Mouse (Mus musculus) liver, embryonic 11.5 days (tissue): Measurements from ENCODE around the gene Inppl1. TPM values are rescaled to one million over a fixed set of nuclear protein-coding genes. Genes with fewer than 3 reads are reported as not detected.

Experiments used
- ATAC-seq: fragments of 200-750 bp; cut with Nextera tagmentation; replicated peaks from 2 replicates; pipeline ENCODE4 v1.8.0; 2017; ENCODE audit warnings: moderate number of reproducible peaks, mild to moderate bottlenecking, moderate TSS enrichment, moderate library complexity; ENCODE audit not compliant: low FRiP score
- DNase-seq: peaks from one replicate; pipeline ENCODE4 v3.0.0-alpha.2; 2017; ENCODE audit warnings: low spot score
- H3K27ac ChIP-seq: fragments of 300-500 bp; sonication (generic); 2 replicates; pipeline ENCODE4 v1.5.1; 2014; ENCODE audit warnings: mild to moderate bottlenecking, low read depth, low read length, control low read depth
- H3K27me3 ChIP-seq: fragments of 300-500 bp; sonication (generic); replicated peaks from 2 replicates; pipeline ENCODE4 v1.6.1; 2014; ENCODE audit warnings: low read length, mixed read lengths; ENCODE audit not compliant: control insufficient read depth, insufficient read depth
- H3K36me3 ChIP-seq: fragments of 300-500 bp; sonication (generic); 2 replicates; pipeline ENCODE4 v1.6.1; 2014; ENCODE audit warnings: mild to moderate bottlenecking, low read length, moderate library complexity, mixed read lengths; ENCODE audit not compliant: control insufficient read depth, insufficient read depth
- H3K4me1 ChIP-seq: fragments of 300-500 bp; sonication (generic); replicated peaks from 2 replicates; pipeline ENCODE4 v1.6.1; 2014; ENCODE audit warnings: low read length, mixed read lengths; ENCODE audit not compliant: control insufficient read depth, insufficient read depth
- H3K4me2 ChIP-seq: fragments of 300-500 bp; sonication (generic); 2 replicates; pipeline ENCODE4 v1.6.1; 2014; ENCODE audit warnings: mild to moderate bottlenecking, control low read depth, moderate library complexity
- H3K4me3 ChIP-seq: fragments of 300-500 bp; sonication (generic); 2 replicates; pipeline ENCODE4 v1.5.1; 2014; ENCODE audit warnings: low read depth, low read length, control low read depth
- H3K9ac ChIP-seq: fragments of 300-500 bp; sonication (generic); 2 replicates; pipeline ENCODE4 v1.6.1; 2014; ENCODE audit warnings: low read depth, low read length, control low read depth
- H3K9me3 ChIP-seq: fragments of 300-500 bp; sonication (generic); 2 replicates; pipeline ENCODE4 v1.6.1; 2016; ENCODE audit warnings: low read length, inconsistent platforms, mixed read lengths; ENCODE audit not compliant: control insufficient read depth
- WGBS: fragments of 180-500 bp; shearing (Covaris S2); extraction: QIAGEN DNeasy Blood & Tissue Kit; methylation state at CpG from one replicate; pipeline ENCODE4 v1.1.7; 2014; 5-methylcytosine and 5-hydroxymethylcytosine counted together
- polyA plus RNA-seq: library from polyadenylated mRNA; unstranded; fragments of >200 nt; fragmentation: Nextera tagmentation; extraction: Ambion mirVana; gene quantifications from 2 replicates; pipeline ENCODE4 v1.2.1, GENCODE M21; 2014

Inppl1 gene
- polyA plus RNA-seq, 1 experiment from 2014 or later = 23.4 TPM

DNA sequence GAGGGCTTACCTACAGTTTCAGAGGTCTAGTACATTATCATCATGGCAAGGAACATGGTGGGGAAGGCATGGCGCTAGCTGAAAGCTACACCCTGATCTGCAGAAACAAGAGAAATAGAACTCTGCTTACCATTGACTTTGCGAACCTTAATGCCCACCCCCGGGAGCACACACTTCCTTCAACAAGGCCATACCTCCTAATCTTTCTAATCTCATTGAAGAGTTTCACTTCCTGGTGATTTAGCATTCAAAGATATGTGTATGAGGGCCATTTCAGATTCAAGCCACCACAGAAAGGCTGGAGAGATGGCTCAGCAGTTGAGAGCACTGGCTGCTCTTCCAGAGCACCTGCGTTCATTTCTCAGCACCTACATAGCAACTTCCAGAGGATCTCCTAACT, 19.1 kb upstream of the Inppl1 start, which contains the start of gene Folr2:
Folr2 (minus strand) TSS at position 101 of the 400 bp plus-strand sequence.
- WGBS = 76% methylated on average over 4 of the region's 4 CpGs
- H3K9me3 ChIP-seq = no peaks in the 10 kb centered on the region
- DNase-seq = no peak
- no peaks in the 10 kb centered on the region for H3K27me3 ChIP-seq
- ATAC-seq = no peak
- H3K4me1 ChIP-seq = no peaks in the 10 kb centered on the region
- no peak within 1 kb of the TSS for H3K4me2 ChIP-seq
- no peak within 1 kb of the TSS for H3K9ac ChIP-seq
- H3K36me3 ChIP-seq = no peaks in the 10 kb centered on the region
- H3K4me3 ChIP-seq = no peak within 1 kb of the TSS
- no peak within 1 kb of the TSS for H3K27ac ChIP-seq

DNA sequence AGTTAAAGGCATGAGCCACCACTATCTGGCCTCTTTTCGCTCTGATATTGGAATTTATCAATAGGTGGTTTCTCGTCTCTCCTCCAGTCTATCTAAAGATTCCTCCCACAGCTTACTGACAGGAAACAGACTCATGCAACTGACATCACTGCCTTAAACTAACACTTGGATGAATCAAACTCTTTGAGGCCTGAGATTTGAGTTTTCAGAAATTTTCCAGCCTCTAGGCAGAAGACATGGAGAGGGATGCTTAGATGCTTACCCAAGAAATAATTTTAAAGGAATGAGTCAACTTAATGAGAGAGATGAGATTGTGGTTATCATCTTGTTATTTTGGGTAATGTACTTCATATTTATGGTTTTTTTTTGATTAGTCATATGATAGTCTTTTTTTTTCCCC, 15.8 kb upstream of the Inppl1 start:
- 47% methylated on average over 2 of the region's 2 CpGs for WGBS
- no peaks in the 10 kb centered on the region for H3K27me3 ChIP-seq
- no peaks in the 10 kb centered on the region for H3K36me3 ChIP-seq
- H3K4me3 ChIP-seq = no peak overlapping the region
- DNase-seq = no peak
- H3K27ac ChIP-seq = no peak overlapping the region
- no peaks in the 10 kb centered on the region for H3K9me3 ChIP-seq
- ATAC-seq = no peak
- no peaks in the 10 kb centered on the region for H3K4me1 ChIP-seq
- no peak overlapping the region for H3K9ac ChIP-seq
- H3K4me2 ChIP-seq = no peak overlapping the region

DNA sequence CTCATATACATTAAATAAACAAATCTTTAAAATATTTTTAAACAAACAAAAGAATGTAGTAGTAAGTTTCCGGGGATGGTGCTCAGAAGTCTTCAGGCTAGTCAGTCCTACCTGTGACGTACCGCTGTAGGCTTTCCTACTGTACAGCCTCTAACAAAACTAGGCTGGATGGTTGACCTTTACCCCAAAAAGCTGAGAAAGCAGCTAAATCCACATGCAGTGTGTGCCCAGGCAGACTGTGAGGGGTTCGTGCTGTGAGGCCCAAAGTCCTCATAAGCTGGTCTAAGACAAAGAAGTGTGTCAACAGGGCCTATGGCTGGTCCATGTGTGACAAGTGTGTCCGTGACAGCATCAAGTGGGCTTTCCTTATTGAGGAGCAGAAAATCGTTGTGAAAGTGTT, 14.8 kb upstream of the Inppl1 start:
- no peaks in the 10 kb centered on the region for H3K9me3 ChIP-seq

DNA sequence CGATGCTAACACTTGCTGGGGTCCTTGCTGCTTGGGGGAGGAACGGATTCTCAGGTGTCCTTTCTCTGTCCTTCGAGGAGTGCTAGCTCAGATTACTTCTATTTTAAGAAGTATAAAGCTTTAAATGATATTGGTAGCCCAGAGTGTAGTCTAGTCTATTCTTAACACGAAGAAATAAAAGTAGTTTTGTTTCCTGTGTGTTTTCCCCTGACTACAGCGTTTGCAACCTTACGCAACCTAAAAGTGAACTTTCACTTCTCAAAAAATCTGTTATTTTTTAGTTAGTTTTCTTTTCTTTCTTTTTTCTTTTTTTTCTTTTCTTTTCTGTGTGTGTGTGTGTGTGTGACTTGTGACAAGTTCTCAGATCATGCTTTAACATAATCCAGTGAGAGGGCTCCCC, 13.7 kb upstream of the Inppl1 start:
- no peak for ATAC-seq

More for the DNA sequence above, 14.8 kb upstream of the Inppl1 start:
- no peaks in the 10 kb centered on the region for H3K27me3 ChIP-seq
- no peak overlapping the region for H3K4me2 ChIP-seq
- ATAC-seq (no peak), DNase-seq (no peak)
- H3K9ac ChIP-seq = no peak overlapping the region
- WGBS = 81% methylated on average over 6 of the region's 6 CpGs
- no peak overlapping the region for H3K4me3 ChIP-seq
- H3K27ac ChIP-seq = no peak overlapping the region
- H3K4me1 ChIP-seq = no peaks in the 10 kb centered on the region
- no peaks in the 10 kb centered on the region for H3K36me3 ChIP-seq

DNA sequence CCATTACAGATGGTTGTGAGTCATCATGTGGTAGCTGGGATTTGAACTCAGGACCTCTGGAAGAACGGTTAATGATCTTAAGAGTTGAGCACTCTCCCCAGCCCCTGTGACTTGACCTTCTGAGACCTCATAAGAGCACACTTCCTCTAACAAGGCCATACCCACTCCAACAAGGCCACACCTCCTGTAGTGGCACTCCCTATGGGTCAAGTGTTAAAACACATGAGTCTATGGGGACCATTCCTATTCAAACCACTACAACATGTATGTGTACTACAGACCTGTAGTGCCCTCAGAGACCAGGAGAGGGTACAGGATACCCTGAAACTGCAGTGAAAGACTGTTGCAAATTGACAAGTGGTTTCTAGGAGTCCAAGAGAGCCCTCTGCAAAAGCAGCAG, 9.9 kb upstream of the Inppl1 start:
- ATAC-seq = no peak
- Histone ChIP-seq H3K4me1 (no peaks in the 10 kb centered on the region), H3K27me3 (no peaks in the 10 kb centered on the region), H3K9ac (no peak overlapping the region), H3K27ac (no peak overlapping the region), H3K4me2 (no peak overlapping the region), H3K36me3 (no peaks in the 10 kb centered on the region), H3K4me3 (no peak overlapping the region), H3K9me3 (no peaks in the 10 kb centered on the region)
- no peak for DNase-seq
- WGBS = 89% methylated on average over 1 of the region's 1 CpGs

More for the DNA sequence above, 13.7 kb upstream of the Inppl1 start:
- Histone ChIP-seq H3K9ac (no peak overlapping the region), H3K9me3 (no peaks in the 10 kb centered on the region), H3K27me3 (no peaks in the 10 kb centered on the region), H3K36me3 (no peaks in the 10 kb centered on the region), H3K4me3 (no peak overlapping the region), H3K27ac (no peak overlapping the region), H3K4me2 (no peak overlapping the region), H3K4me1 (no peaks in the 10 kb centered on the region)
- no peak for DNase-seq
- 69% methylated on average over 6 of the region's 6 CpGs for WGBS

DNA sequence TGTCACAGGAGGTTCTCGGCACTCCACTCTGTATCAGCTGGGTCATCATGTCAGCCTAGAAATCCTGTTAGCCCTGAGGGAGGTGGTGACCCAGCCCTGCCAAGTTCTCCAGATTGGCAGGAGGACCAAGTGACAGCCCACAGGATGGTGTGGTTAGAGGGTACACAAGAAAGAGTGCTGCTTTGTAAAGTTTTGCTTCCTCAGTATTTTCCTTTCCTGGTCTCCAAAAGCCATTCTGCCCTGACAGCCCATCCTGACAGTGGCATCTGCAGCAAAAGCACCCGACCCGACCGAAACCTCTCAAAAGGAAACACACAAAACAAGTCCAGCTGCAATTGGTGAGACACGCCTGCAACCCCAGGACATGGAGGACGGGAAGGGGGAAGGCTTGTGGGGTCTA, 6.2 kb upstream of the Inppl1 start:
- WGBS = 64% methylated on average over 6 of the region's 6 CpGs
- ATAC-seq = no peak

DNA sequence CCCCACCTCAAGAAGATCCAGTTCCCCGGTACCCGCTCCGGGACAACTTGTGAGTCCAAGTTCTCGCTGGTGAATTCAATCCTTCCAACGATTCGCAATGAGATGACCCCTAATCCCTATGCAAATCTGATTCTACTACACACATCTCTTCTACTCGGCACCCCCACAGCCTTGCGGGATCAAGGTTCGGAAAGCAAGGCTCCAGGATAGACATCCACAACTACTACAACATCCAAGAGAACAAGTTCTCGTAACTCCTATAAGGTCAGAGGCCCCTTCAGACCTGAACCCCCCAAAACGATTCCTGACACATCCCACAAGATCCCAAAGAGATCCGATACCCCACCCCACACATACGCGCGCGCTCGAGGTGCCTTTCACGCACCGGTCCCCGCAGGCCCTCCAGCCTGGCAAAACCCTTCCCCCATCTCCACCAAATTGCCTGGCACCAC, 849 bp downstream of the Inppl1 start:
- ATAC-seq (no peak), DNase-seq (no peak)
- Histone ChIP-seq H3K27me3 (peaks cover 22% of the 10 kb centered on the region), H3K9ac (peak overlapping the region; percentile 82), H3K36me3 (peaks cover 4% of the 10 kb centered on the region), H3K9me3 (no peaks in the 10 kb centered on the region), H3K4me2 (peak overlapping the region; percentile 91), H3K4me1 (peaks cover 6% of the 10 kb centered on the region; the same call in 1 of the 2 replicates), H3K4me3 (peak overlapping the region; percentile 74), H3K27ac (peak overlapping the region; percentile 78)
- under 1% methylated on average over 20 of the region's 20 CpGs for WGBS

More for the DNA sequence above, 6.2 kb upstream of the Inppl1 start:
- H3K36me3 ChIP-seq = no peaks in the 10 kb centered on the region
- DNase-seq = no peak
- H3K4me3 ChIP-seq = no peak overlapping the region
- no peak overlapping the region for H3K9ac ChIP-seq
- H3K9me3 ChIP-seq = no peaks in the 10 kb centered on the region
- no peaks in the 10 kb centered on the region for H3K4me1 ChIP-seq
- no peak overlapping the region for H3K27ac ChIP-seq
- no peaks in the 10 kb centered on the region for H3K27me3 ChIP-seq
- H3K4me2 ChIP-seq = no peak overlapping the region

DNA sequence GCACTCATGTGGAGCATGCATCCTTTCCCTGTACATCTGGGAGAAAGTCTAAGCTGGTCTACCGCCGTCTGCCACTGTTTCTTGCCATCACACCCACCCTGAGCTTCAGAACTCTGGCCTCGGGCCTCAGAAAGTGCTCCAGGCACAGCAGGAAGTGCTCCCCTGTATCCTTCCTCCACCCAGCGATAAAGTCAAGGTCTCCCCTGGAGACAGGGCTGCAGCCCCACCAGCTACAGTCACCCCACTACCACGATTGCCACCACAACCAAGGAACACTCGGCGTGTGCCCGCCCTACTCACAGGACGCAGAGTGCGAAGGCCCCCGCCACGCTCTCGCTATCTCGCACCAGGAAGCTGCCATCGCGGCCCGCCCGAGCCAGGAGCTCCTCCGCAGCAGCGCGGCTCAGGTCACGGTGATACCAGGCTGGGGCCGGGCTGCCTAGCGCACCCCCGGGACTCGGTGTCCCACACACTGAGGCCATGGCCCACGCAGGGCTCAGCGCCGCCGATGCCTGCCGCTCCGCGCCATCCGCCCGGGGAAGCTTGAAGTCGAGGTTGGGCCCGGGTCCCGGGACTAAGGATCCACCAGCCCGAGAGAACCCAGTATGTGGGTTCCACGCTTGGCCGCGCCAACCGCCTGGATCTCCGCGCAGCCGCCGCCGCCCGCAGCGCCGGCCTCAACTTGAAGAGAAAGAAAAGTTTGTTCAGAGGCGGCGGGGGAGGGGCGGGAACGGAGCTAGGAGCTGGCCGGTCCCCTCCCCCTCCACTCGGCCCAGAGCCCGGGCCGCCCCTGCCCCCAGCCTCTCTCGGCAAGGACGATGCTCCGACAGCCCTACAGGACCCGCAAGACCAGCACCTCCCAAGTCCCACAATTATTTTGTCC, 1.5 kb downstream of the Inppl1 start:
- H3K27me3 ChIP-seq = peaks cover 22% of the 10 kb centered on the region
- peak overlapping the region; percentile 91 for H3K4me2 ChIP-seq
- peaks cover 6% of the 10 kb centered on the region; the same call in 1 of the 2 replicates for H3K4me1 ChIP-seq
- peak overlapping the region; percentile 84 for H3K27ac ChIP-seq
- H3K9ac ChIP-seq = peak overlapping the region; percentile 82
- H3K36me3 ChIP-seq = peaks cover 10% of the 10 kb centered on the region
- under 1% methylated on average over 63 of the region's 63 CpGs for WGBS
- ATAC-seq (peak; percentile 48), DNase-seq (peak; percentile 71)
- no peaks in the 10 kb centered on the region for H3K9me3 ChIP-seq
- peak overlapping the region; percentile 74 for H3K4me3 ChIP-seq
